Mouse (Mus musculus): Measurements from ENCODE around the gene Sypl2. TPM values are rescaled to one million over a fixed set of nuclear protein-coding genes. Genes with fewer than 3 reads are reported as not detected.

Sypl2 gene
- total RNA-seq, 2 experiments from 2014 or later, result 2.0 to 2.3 TPM

- no peak for DNase-seq
Observed at GRCm38 (mm10) chr3:108205601-108206000, 20.8 kb downstream of the Sypl2 start.

- DNase-seq, result peak in 1 of 2 experiments; percentile 1
Observed at GRCm38 (mm10) chr3:108204470-108204869, 22.0 kb downstream of the Sypl2 start.

GRCm38 (mm10) chr3:108203621-108204325, 22.7 kb downstream of the Sypl2 start:
- DNase-seq, result peak; percentile 75 to 77

- no peak for DNase-seq
Observed at GRCm38 (mm10) chr3:108203212-108203611, 23.2 kb downstream of the Sypl2 start.

- DNase-seq, result no peak
Observed at GRCm38 (mm10) chr3:108202506-108202905, 23.9 kb downstream of the Sypl2 start.

- peak; percentile 90 for DNase-seq
Observed at GRCm38 (mm10) chr3:108200329-108201323, 25.8 kb downstream of the Sypl2 start, which contains the start of gene Cyb561d1. Cyb561d1 (minus strand) TSS chr3:108201212.

GRCm38 (mm10) chr3:108199231-108199630, 27.2 kb downstream of the Sypl2 start:
- DNase-seq, result no peak

GRCm38 (mm10) chr3:108197066-108197497, 29.4 kb downstream of the Sypl2 start:
- DNase-seq, result peak; percentile 79

GRCm38 (mm10) chr3:108195941-108196590, 30.4 kb downstream of the Sypl2 start:
- peak; percentile 61 to 73 for DNase-seq

GRCm38 (mm10) chr3:108195287-108195686, 31.2 kb downstream of the Sypl2 start:
- DNase-seq, result peak in 1 of 2 experiments; percentile 1

GRCm38 (mm10) chr3:108193686-108194085, 32.8 kb downstream of the Sypl2 start:
- peak in 1 of 2 experiments; percentile 2 for DNase-seq

- no peak for DNase-seq
Observed at GRCm38 (mm10) chr3:108189897-108190296, 36.6 kb downstream of the Sypl2 start.

GRCm38 (mm10) chr3:108188716-108189490, 37.5 kb downstream of the Sypl2 start:
- DNase-seq, result no peak

GRCm38 (mm10) chr3:108187111-108187795, 39.2 kb downstream of the Sypl2 start:
- peak in 1 of 2 experiments; percentile 7 for DNase-seq

- peak; percentile 44 to 50 for DNase-seq
Observed at GRCm38 (mm10) chr3:108186098-108187047, 40.1 kb downstream of the Sypl2 start, which contains the start of gene Amigo1. Amigo1 (plus strand) TSS chr3:108186335.

GRCm38 (mm10) chr3:108185460-108186097, 40.9 kb downstream of the Sypl2 start:
- DNase-seq, result no peak

GRCm38 (mm10) chr3:108184742-108185141, 41.7 kb downstream of the Sypl2 start:
- DNase-seq, result no peak

GRCm38 (mm10) chr3:108180514-108180913, 45.9 kb downstream of the Sypl2 start:
- no peak for DNase-seq
